Mouse (Mus musculus) spleen, postnatal 14 days (tissue): ENCODE data around the gene Tap2.

Source experiments
- DNase-seq, 2 experiments: peaks; one replicate each; pipeline ENCODE4 v3.0.0; 2021 to 2022; ENCODE audit warnings: low spot score in 2 of 2

Gene Tap2

GRCm38 (mm10) chr17:34249878-34250277 lies 46.6 kb downstream of the Tap2 start:
- DNase-seq, result peak in 1 of 2 experiments; percentile 43

- no peak for DNase-seq
Observed at GRCm38 (mm10) chr17:34251666-34252065, 48.3 kb downstream of the Tap2 start.

GRCm38 (mm10) chr17:34256501-34256900 lies 53.2 kb downstream of the Tap2 start:
- no peak for DNase-seq

- peak; percentile 81 to 84 for DNase-seq
Observed at GRCm38 (mm10) chr17:34257594-34258375, 54.5 kb downstream of the Tap2 start, which contains the start of gene H2-Ab1. H2-Ab1 (plus strand) TSS chr17:34257689.

GRCm38 (mm10) chr17:34260551-34260950 lies 57.2 kb downstream of the Tap2 start:
- DNase-seq, result no peak

GRCm38 (mm10) chr17:34261502-34261901 lies 58.2 kb downstream of the Tap2 start:
- peak; percentile 28 to 50 for DNase-seq

GRCm38 (mm10) chr17:34263068-34263467 lies 59.7 kb downstream of the Tap2 start:
- peak; percentile 47 to 71 for DNase-seq

- DNase-seq, result peak in 1 of 2 experiments; percentile 51
Observed at GRCm38 (mm10) chr17:34263811-34264371, 60.6 kb downstream of the Tap2 start.

- DNase-seq, result peak in 1 of 2 experiments; percentile 17
Observed at GRCm38 (mm10) chr17:34264452-34265351, 61.4 kb downstream of the Tap2 start.
